Mouse (Mus musculus): Measurements from ENCODE around the gene Arhgdib. TPM values are rescaled to one million over a fixed set of nuclear protein-coding genes. Genes with fewer than 3 reads are reported as not detected.

Gene Arhgdib
- polyA plus RNA-seq, 2 experiments: 84.5 to 122 TPM

- H3K4me3 ChIP-seq (ENCODE audit: insufficient read depth in 1 of 2, low read depth in 2 of 2, low read length in 2 of 2): no peak overlapping the region
- TF ChIP-seq CTCF (IDR thresholded peaks at IDR 0.05; ENCODE audit: low read depth) (peak; percentile 86), EP300 (IDR thresholded peaks at IDR 0.05; ENCODE audit: low read depth) (no peak)
- no peaks in the 10 kb centered on the region for H3K27me3 ChIP-seq (ENCODE audit: control insufficient read depth, insufficient read depth, low read length)
- ATAC-seq (ENCODE audit: insufficient read depth): 0 out of 2 replicates have a peak, but pooled peaks have one; percentile 32
- no peak overlapping the region for H3K27ac ChIP-seq
- 30% methylated on average over 16 of the region's 16 CpGs for WGBS (ENCODE audit: insufficient replicate concordance)
- no peak overlapping the region for H3K4me2 ChIP-seq (ENCODE audit: low read depth)
- DNase-seq (ENCODE audit: low read depth in 3 of 3, low spot score in 3 of 3): peak in 2 of 3 experiments; percentile 43 to 48
- no peak overlapping the region for H3K9ac ChIP-seq (replicated peaks)
- no peaks in the 10 kb centered on the region for H3K4me1 ChIP-seq (replicated peaks; ENCODE audit: control insufficient read depth in 2 of 2, insufficient read depth in 2 of 2, low read length in 1 of 2)
- no peaks in the 10 kb centered on the region for H3K36me3 ChIP-seq (replicated peaks; ENCODE audit: control insufficient read depth, insufficient read depth, low read depth)
- no peaks in the 10 kb centered on the region for H3K9me3 ChIP-seq (ENCODE audit: control insufficient read depth, low read length)
These were observed 21.1 kb downstream of the Arhgdib start for GRCm38 (mm10) chr6:136920320-136921257.

GRCm38 (mm10) chr6:136917885-136918284 lies 23.8 kb downstream of the Arhgdib start:
- ATAC-seq (ENCODE audit: insufficient read depth): no peak

GRCm38 (mm10) chr6:136915721-136916395 lies 25.8 kb downstream of the Arhgdib start:
- no peak overlapping the region for H3K4me3 ChIP-seq (ENCODE audit: insufficient read depth in 1 of 2, low read depth in 2 of 2, low read length in 2 of 2)
- DNase-seq (ENCODE audit: low read depth in 3 of 3, low spot score in 3 of 3) (no peak), ATAC-seq (ENCODE audit: insufficient read depth) (no peak)
- 66% methylated on average over 8 of the region's 8 CpGs for WGBS (ENCODE audit: insufficient replicate concordance)
- TF ChIP-seq CTCF (IDR thresholded peaks at IDR 0.05; ENCODE audit: low read depth) (no peak), EP300 (IDR thresholded peaks at IDR 0.05; ENCODE audit: low read depth) (no peak)
- H3K36me3 ChIP-seq (replicated peaks; ENCODE audit: control insufficient read depth, insufficient read depth, low read depth): no peaks in the 10 kb centered on the region
- no peaks in the 10 kb centered on the region for H3K9me3 ChIP-seq (ENCODE audit: control insufficient read depth, low read length)
- H3K9ac ChIP-seq (replicated peaks): no peak overlapping the region
- H3K27me3 ChIP-seq (ENCODE audit: control insufficient read depth, insufficient read depth, low read length): no peaks in the 10 kb centered on the region
- no peak overlapping the region for H3K4me2 ChIP-seq (ENCODE audit: low read depth)
- no peaks in the 10 kb centered on the region for H3K4me1 ChIP-seq (replicated peaks; ENCODE audit: control insufficient read depth in 2 of 2, insufficient read depth in 2 of 2, low read length in 1 of 2)
- H3K27ac ChIP-seq: no peak overlapping the region

More at GRCm38 (mm10) chr6:136917885-136918284, 23.8 kb downstream of the Arhgdib start:
- no peak for TF ChIP-seq EP300 (IDR thresholded peaks at IDR 0.05; ENCODE audit: low read depth)
- no peak for TF ChIP-seq CTCF (IDR thresholded peaks at IDR 0.05; ENCODE audit: low read depth)
- Histone ChIP-seq H3K9me3 (ENCODE audit: control insufficient read depth, low read length) (no peaks in the 10 kb centered on the region), H3K27me3 (ENCODE audit: control insufficient read depth, insufficient read depth, low read length) (no peaks in the 10 kb centered on the region), H3K4me3 (ENCODE audit: insufficient read depth in 1 of 2, low read depth in 2 of 2, low read length in 2 of 2) (no peak overlapping the region), H3K4me1 (replicated peaks; ENCODE audit: control insufficient read depth in 2 of 2, insufficient read depth in 2 of 2, low read length in 1 of 2) (no peaks in the 10 kb centered on the region), H3K9ac (replicated peaks) (no peak overlapping the region), H3K4me2 (ENCODE audit: low read depth) (no peak overlapping the region), H3K36me3 (replicated peaks; ENCODE audit: control insufficient read depth, insufficient read depth, low read depth) (no peaks in the 10 kb centered on the region), H3K27ac (no peak overlapping the region)
- 40% methylated on average over 2 of the region's 2 CpGs for WGBS (ENCODE audit: insufficient replicate concordance)
- no peak for DNase-seq (ENCODE audit: low read depth in 3 of 3, low spot score in 3 of 3)

GRCm38 (mm10) chr6:136914234-136914633 lies 27.5 kb downstream of the Arhgdib start:
- Histone ChIP-seq H3K27me3 (ENCODE audit: control insufficient read depth, insufficient read depth, low read length) (no peaks in the 10 kb centered on the region), H3K4me3 (ENCODE audit: insufficient read depth in 1 of 2, low read depth in 2 of 2, low read length in 2 of 2) (no peak overlapping the region), H3K4me2 (ENCODE audit: low read depth) (no peak overlapping the region), H3K27ac (no peak overlapping the region), H3K36me3 (replicated peaks; ENCODE audit: control insufficient read depth, insufficient read depth, low read depth) (no peaks in the 10 kb centered on the region), H3K4me1 (replicated peaks; ENCODE audit: control insufficient read depth in 2 of 2, insufficient read depth in 2 of 2, low read length in 1 of 2) (no peaks in the 10 kb centered on the region), H3K9ac (replicated peaks) (no peak overlapping the region), H3K9me3 (ENCODE audit: control insufficient read depth, low read length) (no peaks in the 10 kb centered on the region)
- DNase-seq (ENCODE audit: low read depth in 3 of 3, low spot score in 3 of 3): no peak
- no peak for TF ChIP-seq CTCF (IDR thresholded peaks at IDR 0.05; ENCODE audit: low read depth)
- no peak for TF ChIP-seq EP300 (IDR thresholded peaks at IDR 0.05; ENCODE audit: low read depth)
- WGBS (ENCODE audit: insufficient replicate concordance): 76% methylated on average over 6 of the region's 6 CpGs
- ATAC-seq (ENCODE audit: insufficient read depth): no peak
